Mouse (Mus musculus) megakaryocyte, embryonic 14.5 days (primary cell): ENCODE data around the gene Nsun2.

Experiments
- FLI1 ChIP-seq: IDR thresholded peaks from 2 replicates; pipeline ENCODE4 v1.6.1; 2012; ENCODE audit warnings: low read length, inconsistent platforms, mixed read lengths
- GATA1 ChIP-seq: IDR thresholded peaks from 3 replicates; pipeline ENCODE4 v1.6.1; 2012; ENCODE audit warnings: mixed read lengths, low read length, inconsistent platforms, borderline replicate concordance

- no peak for TF ChIP-seq GATA1
- TF ChIP-seq FLI1 = no peak
Measured at GRCm38 (mm10) chr13:69536021-69536420, 2.5 kb downstream of the Nsun2 start.
